Mouse (Mus musculus): Measurements from ENCODE around the gene Odf3. TPM values are rescaled to one million over a fixed set of nuclear protein-coding genes. Genes with fewer than 3 reads are reported as not detected.

Odf3 gene
- total RNA-seq (2014; rRNA removed) (not detected in 2 replicates), polyA plus RNA-seq (2015; fragmentation: Nextera tagmentation; extraction: Ambion mirVana) (0.17 and 0.22 TPM in 2 replicates)

DNA sequence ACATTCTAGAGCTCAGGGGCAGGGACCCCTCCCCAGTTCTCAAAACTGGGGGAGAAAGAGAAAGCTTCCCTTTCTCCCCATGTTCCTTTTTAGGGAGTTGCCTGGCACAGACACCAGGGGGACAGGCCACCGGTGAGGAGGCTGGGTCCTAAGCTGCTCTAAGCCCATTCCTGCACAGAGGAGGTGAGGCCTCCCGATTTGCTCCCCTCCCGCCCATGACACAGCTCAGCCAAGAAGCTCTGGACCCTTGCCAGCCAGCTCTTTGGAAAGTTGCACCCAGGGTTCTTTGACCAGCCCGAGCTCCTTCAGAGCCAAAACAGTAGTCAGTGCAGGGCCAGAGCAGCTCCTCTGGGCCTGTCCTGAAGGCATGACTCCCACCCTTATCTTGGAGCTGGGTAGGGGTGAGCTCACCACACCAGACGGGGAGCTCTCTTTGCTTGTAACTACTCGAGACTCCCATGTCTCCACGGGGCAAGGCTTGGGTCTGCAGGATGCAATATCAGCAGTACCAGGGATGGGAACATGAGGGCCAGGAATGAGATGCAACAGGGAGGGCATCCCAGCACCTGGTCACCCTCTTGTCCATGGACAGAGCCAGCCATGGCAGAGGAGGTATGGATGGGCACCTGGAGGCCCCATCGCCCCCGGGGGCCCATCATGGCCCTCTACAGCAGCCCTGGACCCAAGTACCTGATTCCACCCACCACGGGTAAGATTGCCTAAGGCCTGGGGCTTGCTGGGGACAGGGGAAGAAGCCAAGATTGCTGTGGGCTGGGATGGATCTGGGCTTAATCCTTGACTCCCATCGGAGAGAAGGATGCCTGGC, at the start of gene Odf3:
Gene Odf3, plus strand, starts transcription at position 51 of the 826 bp plus-strand sequence.
- ATAC-seq (ENCODE audit: low FRiP score) = no peak
- H3K9me3 ChIP-seq (ENCODE audit: low read length) = no peaks in the 10 kb centered on the region
- DNase-seq (ENCODE audit: low spot score) = peak; percentile 35
- H3K4me1 ChIP-seq (ENCODE audit: insufficient read depth, low read length) = no peaks in the 10 kb centered on the region
- H3K27me3 ChIP-seq (ENCODE audit: insufficient read depth, low read length) = 0 out of 2 replicates have a peak, but pooled peaks cover 6% of the 10 kb centered on the region
- H3K27ac ChIP-seq (ENCODE audit: low read depth, low read length) = no peak within 1 kb of the TSS
- peaks cover 15% of the 10 kb centered on the region for H3K36me3 ChIP-seq (ENCODE audit: insufficient read depth, low read length)
- H3K4me3 ChIP-seq (ENCODE audit: low read depth, low read length) = no peak within 1 kb of the TSS
- H3K9ac ChIP-seq (replicated peaks; ENCODE audit: low read length, poor library complexity, severe bottlenecking) = no peak within 1 kb of the TSS
- WGBS = 64% methylated on average over 11 of the region's 11 CpGs
- no peak within 1 kb of the TSS for H3K4me2 ChIP-seq (ENCODE audit: low read depth, low read length, poor library complexity, severe bottlenecking)
- TF ChIP-seq CTCF (IDR thresholded peaks at IDR 0.05) = no peak

DNA sequence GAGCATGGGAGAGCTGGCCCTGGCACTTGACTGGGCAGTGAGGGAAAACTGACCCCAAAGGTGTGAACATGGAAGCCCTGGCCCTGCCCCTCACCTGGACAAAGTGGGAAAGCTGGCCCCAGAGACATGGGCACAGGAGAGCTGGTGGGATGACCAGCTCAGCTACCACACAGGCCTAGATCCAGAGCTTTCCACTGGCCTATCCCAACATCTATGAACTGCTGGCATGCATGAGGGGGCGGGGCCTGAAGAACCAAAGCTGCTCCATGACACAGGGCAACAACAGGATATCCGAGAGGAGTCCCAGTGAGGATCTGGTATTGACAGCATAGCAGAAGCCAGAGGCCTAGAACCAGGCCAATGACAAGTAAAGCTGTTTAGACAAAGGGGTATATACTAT, 49.4 kb upstream of the Odf3 start:
- Histone ChIP-seq H3K27ac (ENCODE audit: low read depth, low read length) (no peak overlapping the region), H3K36me3 (ENCODE audit: insufficient read depth, low read length) (no peaks in the 10 kb centered on the region), H3K9ac (replicated peaks; ENCODE audit: low read length, poor library complexity, severe bottlenecking) (no peak overlapping the region), H3K4me3 (ENCODE audit: low read depth, low read length) (no peak overlapping the region), H3K4me1 (ENCODE audit: insufficient read depth, low read length) (no peaks in the 10 kb centered on the region), H3K9me3 (ENCODE audit: low read length) (no peaks in the 10 kb centered on the region), H3K4me2 (ENCODE audit: low read depth, low read length, poor library complexity, severe bottlenecking) (no peak overlapping the region), H3K27me3 (ENCODE audit: insufficient read depth, low read length) (no peaks in the 10 kb centered on the region)
- no peak for ATAC-seq (ENCODE audit: low FRiP score)
- DNase-seq (ENCODE audit: low spot score) = no peak
- WGBS = 74% methylated on average over 2 of the region's 2 CpGs
- TF ChIP-seq CTCF (IDR thresholded peaks at IDR 0.05) = no peak

DNA sequence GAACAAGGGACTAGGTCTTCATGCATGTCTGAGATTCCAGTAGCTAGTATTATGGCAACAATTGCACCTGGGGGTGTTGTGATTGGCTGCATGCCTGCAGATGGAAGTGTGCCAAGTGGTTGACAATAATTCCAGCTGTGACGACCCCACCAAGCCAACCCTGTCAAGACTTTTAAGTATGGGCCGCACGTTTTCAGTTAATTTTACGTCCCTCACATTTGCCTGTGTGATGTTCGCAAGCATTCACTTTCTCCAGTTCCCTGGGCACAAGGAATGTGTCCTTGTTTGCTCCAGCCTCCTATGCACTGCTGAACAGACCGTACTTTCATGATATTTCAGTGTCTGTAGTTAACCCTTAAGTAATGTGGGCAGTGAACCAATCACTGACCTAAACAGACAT, 45.0 kb upstream of the Odf3 start:
- Histone ChIP-seq H3K27me3 (ENCODE audit: insufficient read depth, low read length) (no peaks in the 10 kb centered on the region), H3K9me3 (ENCODE audit: low read length) (no peaks in the 10 kb centered on the region), H3K4me2 (ENCODE audit: low read depth, low read length, poor library complexity, severe bottlenecking) (no peak overlapping the region), H3K4me1 (ENCODE audit: insufficient read depth, low read length) (no peaks in the 10 kb centered on the region), H3K36me3 (ENCODE audit: insufficient read depth, low read length) (peaks cover 6% of the 10 kb centered on the region; the same call in 1 of the 2 replicates), H3K9ac (replicated peaks; ENCODE audit: low read length, poor library complexity, severe bottlenecking) (no peak overlapping the region), H3K4me3 (ENCODE audit: low read depth, low read length) (no peak overlapping the region), H3K27ac (ENCODE audit: low read depth, low read length) (no peak overlapping the region)
- 70% methylated on average over 6 of the region's 6 CpGs for WGBS
- no peak for ATAC-seq (ENCODE audit: low FRiP score)
- no peak for DNase-seq (ENCODE audit: low spot score)
- no peak for TF ChIP-seq CTCF (IDR thresholded peaks at IDR 0.05)

DNA sequence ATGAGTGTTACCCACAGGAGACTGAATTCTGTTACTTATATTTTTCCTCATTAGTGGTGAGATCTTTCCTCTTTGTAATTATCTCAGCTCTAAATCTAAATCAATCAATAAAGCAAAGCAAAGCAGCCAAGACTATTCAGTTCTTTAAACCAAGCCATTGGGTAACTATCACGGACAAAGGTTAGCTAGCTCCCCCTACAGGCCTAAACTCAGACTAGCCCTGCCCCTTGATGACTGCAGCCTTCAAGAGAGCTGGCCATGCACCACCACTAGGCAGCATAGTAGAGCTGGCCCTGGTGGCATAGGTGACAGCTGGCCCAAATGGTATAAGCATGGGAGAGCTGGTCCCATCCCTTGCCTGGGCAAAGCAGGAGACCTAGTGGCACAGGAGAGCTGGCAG, 41.9 kb upstream of the Odf3 start:
- no peaks in the 10 kb centered on the region for H3K4me1 ChIP-seq (ENCODE audit: insufficient read depth, low read length)
- H3K4me2 ChIP-seq (ENCODE audit: low read depth, low read length, poor library complexity, severe bottlenecking) = no peak overlapping the region
- DNase-seq (ENCODE audit: low spot score) (peak; percentile 59), ATAC-seq (ENCODE audit: low FRiP score) (peak; percentile 50; the same call in 1 of the 2 replicates)
- H3K36me3 ChIP-seq (ENCODE audit: insufficient read depth, low read length) = peaks cover 14% of the 10 kb centered on the region; the same call in 1 of the 2 replicates
- no peaks in the 10 kb centered on the region for H3K9me3 ChIP-seq (ENCODE audit: low read length)
- H3K27me3 ChIP-seq (ENCODE audit: insufficient read depth, low read length) = no peaks in the 10 kb centered on the region
- no peak overlapping the region for H3K9ac ChIP-seq (replicated peaks; ENCODE audit: low read length, poor library complexity, severe bottlenecking)
- H3K4me3 ChIP-seq (ENCODE audit: low read depth, low read length) = no peak overlapping the region
- peak; percentile 77 for TF ChIP-seq CTCF (IDR thresholded peaks at IDR 0.05)
- H3K27ac ChIP-seq (ENCODE audit: low read depth, low read length) = no peak overlapping the region
- 16% methylated on average over 1 of the region's 1 CpGs for WGBS

DNA sequence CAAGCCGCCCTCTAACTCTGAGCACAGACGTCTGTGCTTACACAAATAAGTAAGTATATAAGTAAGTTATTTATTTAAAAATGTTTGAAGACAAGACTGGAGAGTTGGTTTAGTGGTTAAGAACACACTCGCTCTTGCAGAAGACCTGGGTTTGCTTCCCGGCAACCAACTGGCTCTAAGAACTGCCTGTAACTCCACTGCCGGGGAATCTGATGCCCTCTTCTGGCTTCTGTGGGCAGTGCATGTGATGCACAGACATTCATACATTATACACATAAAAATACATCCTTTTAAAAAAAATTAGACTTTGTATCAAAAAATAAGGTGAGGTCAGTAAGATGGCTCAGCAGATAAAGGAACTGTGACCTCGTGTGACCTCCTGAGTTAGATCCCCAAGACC, 37.1 kb upstream of the Odf3 start:
- 91% methylated on average over 6 of the region's 6 CpGs for WGBS
- peak; percentile 50 for TF ChIP-seq CTCF (IDR thresholded peaks at IDR 0.05)

DNA sequence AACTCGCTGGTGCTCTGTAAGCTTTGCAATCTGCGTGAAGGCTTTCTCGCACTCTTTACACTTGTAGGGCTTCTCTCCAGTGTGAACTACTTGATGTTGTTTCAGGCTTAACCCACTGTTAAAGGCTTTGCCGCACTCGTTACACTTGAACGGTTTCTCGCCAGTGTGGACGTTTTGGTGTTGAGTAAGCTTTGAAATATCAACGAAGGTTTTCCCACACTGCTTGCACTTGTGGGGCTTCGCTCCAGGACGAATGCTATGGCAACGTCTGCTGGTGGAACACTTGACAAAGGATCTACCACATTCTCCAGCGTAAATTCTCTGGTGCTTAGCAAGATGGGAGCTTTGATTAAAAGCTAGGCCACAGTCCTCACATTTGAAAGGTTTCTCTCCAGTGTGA, 35.9 kb upstream of the Odf3 start:
- 65% methylated on average over 13 of the region's 13 CpGs for WGBS
- no peaks in the 10 kb centered on the region for H3K27me3 ChIP-seq (ENCODE audit: insufficient read depth, low read length)
- H3K9ac ChIP-seq (replicated peaks; ENCODE audit: low read length, poor library complexity, severe bottlenecking) = no peak overlapping the region
- H3K9me3 ChIP-seq (ENCODE audit: low read length) = no peaks in the 10 kb centered on the region
- no peak for TF ChIP-seq CTCF (IDR thresholded peaks at IDR 0.05)
- peak overlapping the region; percentile 44; the same call in 1 of the 2 replicates for H3K27ac ChIP-seq (ENCODE audit: low read depth, low read length)
- H3K36me3 ChIP-seq (ENCODE audit: insufficient read depth, low read length) = peaks cover 36% of the 10 kb centered on the region
- H3K4me3 ChIP-seq (ENCODE audit: low read depth, low read length) = no peak overlapping the region
- ATAC-seq (ENCODE audit: low FRiP score) (no peak), DNase-seq (ENCODE audit: low spot score) (peak; percentile 68)
- no peaks in the 10 kb centered on the region for H3K4me1 ChIP-seq (ENCODE audit: insufficient read depth, low read length)
- no peak overlapping the region for H3K4me2 ChIP-seq (ENCODE audit: low read depth, low read length, poor library complexity, severe bottlenecking)

More for the DNA sequence above, 37.1 kb upstream of the Odf3 start:
- Histone ChIP-seq H3K4me3 (ENCODE audit: low read depth, low read length) (no peak overlapping the region), H3K9ac (replicated peaks; ENCODE audit: low read length, poor library complexity, severe bottlenecking) (no peak overlapping the region), H3K27ac (ENCODE audit: low read depth, low read length) (no peak overlapping the region), H3K4me2 (ENCODE audit: low read depth, low read length, poor library complexity, severe bottlenecking) (no peak overlapping the region), H3K27me3 (ENCODE audit: insufficient read depth, low read length) (no peaks in the 10 kb centered on the region), H3K36me3 (ENCODE audit: insufficient read depth, low read length) (peaks cover 38% of the 10 kb centered on the region), H3K4me1 (ENCODE audit: insufficient read depth, low read length) (no peaks in the 10 kb centered on the region), H3K9me3 (ENCODE audit: low read length) (no peaks in the 10 kb centered on the region)
- no peak for DNase-seq (ENCODE audit: low spot score)
- ATAC-seq (ENCODE audit: low FRiP score) = no peak
